Mouse (Mus musculus) gastrocnemius, postnatal 14 days (tissue): ENCODE measurements around the gene Trim30c. TPM values are rescaled to one million over a fixed set of nuclear protein-coding genes. Genes with fewer than 3 reads are reported as not detected.
A peak's percentile ranks its signal among the peaks of the same experiment; 100 is the strongest.
"Not testable (repeated sequence)": the region's sequence is repeated elsewhere in the genome, so short reads cannot be mapped to it uniquely, and the experiment has no call there.

Experiments
- DNase-seq: peaks from one replicate; pipeline ENCODE4 v3.0.0; 2021; ENCODE audit warnings: mixed read lengths
- intact Hi-C: fragments of 180-260 bp; cut with DNase I; formaldehyde crosslinking; loops from one replicate; pipeline ENCODE4 v1.15.1; 2025; ENCODE audit warnings: low total_unique reads
- long read RNA-seq, 2 experiments: library from polyadenylated mRNA; stranded (forward); transcript quantifications; one replicate each; pipeline ENCODE4 v2.0.0; 2021
- total RNA-seq, 2 experiments: library from RNA; stranded (reverse); gene quantifications; 2 replicates each; pipeline ENCODE4 v1.2.3; 2021

Gene Trim30c
- total RNA-seq: under 1 TPM in 1 of 2 experiments, not detected in 1; 0.16 TPM
- long read RNA-seq, experiment 1: 0 reads
- long read RNA-seq, experiment 2: 0 reads

- no peak for DNase-seq
- intact Hi-C loops: no loop called here
These were observed at the start of gene Trim30c for GRCm38 (mm10) chr7:104400698-104401097. TSS of gene Trim30c (minus strand) at chr7:104400837.

GRCm38 (mm10) chr7:104445961-104446645 lies 45.5 kb upstream of the Trim30c start:
- intact Hi-C loops: loop anchor here (2.0 kb wide), 1 partner anchor 63 kb away; no protein-coding TSS in a partner anchor
- DNase-seq: no peak

- intact Hi-C loops: no loop called here
- no peak for DNase-seq
These were observed 3.9 kb upstream of the Trim30c start for GRCm38 (mm10) chr7:104404460-104404950.

GRCm38 (mm10) chr7:104401140-104401539 lies 503 bp upstream of the Trim30c start:
- intact Hi-C loops: no loop called here
- DNase-seq: no peak

GRCm38 (mm10) chr7:104398492-104398891 lies 2.1 kb downstream of the Trim30c start:
- intact Hi-C loops: no loop called here
- no peak for DNase-seq

GRCm38 (mm10) chr7:104369736-104370414 lies 30.8 kb downstream of the Trim30c start, which contains the start of gene Trim30b:
TSS of gene Trim30b (minus strand) at chr7:104369884.
- intact Hi-C loops: no loop called here
- no peak for DNase-seq

- intact Hi-C loops: no loop called here
- DNase-seq: no peak
These were observed 34.3 kb downstream of the Trim30c start for GRCm38 (mm10) chr7:104366339-104366738.

- no peak for DNase-seq
- intact Hi-C loops: no loop called here
These were observed 47.1 kb downstream of the Trim30c start for GRCm38 (mm10) chr7:104353600-104353967.

GRCm38 (mm10) chr7:104352717-104353599 lies 47.7 kb downstream of the Trim30c start, which contains the start of gene Trim12c:
TSS of gene Trim12c (minus strand) at chr7:104353362.
- intact Hi-C loops: no loop called here
- peak; percentile 57 for DNase-seq

- DNase-seq, intact Hi-C loops: not testable (repeated sequence)
These were observed 52.6 kb downstream of the Trim30c start for GRCm38 (mm10) chr7:104348043-104348442.

- DNase-seq, intact Hi-C loops: not testable (repeated sequence)
These were observed 59.9 kb downstream of the Trim30c start for GRCm38 (mm10) chr7:104340744-104341143.

GRCm38 (mm10) chr7:104335547-104335946 lies 65.1 kb downstream of the Trim30c start:
- DNase-seq, intact Hi-C loops: not testable (repeated sequence)

Other genes with a start within 250 kb of the Trim30c start
- not detected for gene Olfm5, start 236.0 kb downstream of the Trim30c start, total RNA-seq
- gene Olfr648, start 217.4 kb downstream of the Trim30c start, total RNA-seq: not detected
- not detected for gene Olfr649, start 204.9 kb downstream of the Trim30c start, total RNA-seq
- gene Trim6, start 182.0 kb downstream of the Trim30c start, total RNA-seq: under 1 TPM; 0.18 to 0.31 TPM
- 1 to 10 TPM; 1.1 to 1.4 TPM for gene Trim34a, start 156.4 kb downstream of the Trim30c start, total RNA-seq
- under 1 TPM; 0.55 to 0.62 TPM for gene Trim5, start 112.7 kb downstream of the Trim30c start, total RNA-seq
- 1 to 10 TPM; 2.5 TPM for gene Trim12a, start 85.4 kb downstream of the Trim30c start, total RNA-seq
- under 1 TPM; 0.14 to 0.24 TPM for gene Trim34b, start 71.4 kb downstream of the Trim30c start, total RNA-seq
- gene Trim12c, start 47.5 kb downstream of the Trim30c start, total RNA-seq: 1 to 10 TPM; 2.1 TPM
- not detected for gene Trim30b, start 31.0 kb downstream of the Trim30c start, total RNA-seq
- under 1 TPM; 0.72 to 0.80 TPM for gene Trim30a, start 64.4 kb upstream of the Trim30c start, total RNA-seq
- gene Trim30d, start 107.0 kb upstream of the Trim30c start, total RNA-seq: under 1 TPM; 0.49 to 0.51 TPM
- not detected for gene Olfr651, start 149.3 kb upstream of the Trim30c start, total RNA-seq
- gene Olfr652, start 160.1 kb upstream of the Trim30c start, total RNA-seq: not detected
- not detected for gene Olfr653, start 176.5 kb upstream of the Trim30c start, total RNA-seq
- gene Olfr654, start 186.2 kb upstream of the Trim30c start, total RNA-seq: not detected
- gene Olfr655, start 200.9 kb upstream of the Trim30c start, total RNA-seq: not detected
- not detected for gene Olfr656, start 213.1 kb upstream of the Trim30c start, total RNA-seq
- gene Olfr657, start 224.0 kb upstream of the Trim30c start, total RNA-seq: not detected
- not detected for gene Olfr658, start 246.5 kb upstream of the Trim30c start, total RNA-seq